Mouse (Mus musculus) C2C12 (cell line): ENCODE results near the gene Tns2.

Source experiments
- CEBPB ChIP-seq: IDR thresholded peaks from one replicate; pipeline ENCODE4 v1.6.1; 2011; ENCODE audit warnings: low read depth, mild to moderate bottlenecking, control low read depth, moderate library complexity
- CTCF ChIP-seq: IDR thresholded peaks from one replicate; pipeline ENCODE4 v1.5.1; 2011; ENCODE audit not compliant: control insufficient read depth, insufficient read depth, insufficient read length
- FOSL1 ChIP-seq: IDR thresholded peaks from one replicate; pipeline ENCODE4 v1.8.0; 2011; ENCODE audit warnings: mild to moderate bottlenecking, low read length; ENCODE audit not compliant: poor library complexity, insufficient read depth, severe bottlenecking
- MAX ChIP-seq: IDR thresholded peaks from one replicate; pipeline ENCODE4 v1.6.1; 2011; ENCODE audit warnings: mild to moderate bottlenecking, control low read depth
- MYOD1 ChIP-seq: IDR thresholded peaks from one replicate; pipeline ENCODE4 v1.6.1; 2011; ENCODE audit warnings: low read depth; ENCODE audit not compliant: control insufficient read depth, insufficient read length
- MYOG ChIP-seq: IDR thresholded peaks from one replicate; pipeline ENCODE4 v1.6.1; 2011; ENCODE audit not compliant: control insufficient read depth, insufficient read length; ENCODE audit errors: extremely low read depth
- USF1 ChIP-seq: IDR thresholded peaks from one replicate; pipeline ENCODE4 v1.6.1; 2011; ENCODE audit warnings: low read depth, mild to moderate bottlenecking, control low read depth, moderate library complexity

DNA sequence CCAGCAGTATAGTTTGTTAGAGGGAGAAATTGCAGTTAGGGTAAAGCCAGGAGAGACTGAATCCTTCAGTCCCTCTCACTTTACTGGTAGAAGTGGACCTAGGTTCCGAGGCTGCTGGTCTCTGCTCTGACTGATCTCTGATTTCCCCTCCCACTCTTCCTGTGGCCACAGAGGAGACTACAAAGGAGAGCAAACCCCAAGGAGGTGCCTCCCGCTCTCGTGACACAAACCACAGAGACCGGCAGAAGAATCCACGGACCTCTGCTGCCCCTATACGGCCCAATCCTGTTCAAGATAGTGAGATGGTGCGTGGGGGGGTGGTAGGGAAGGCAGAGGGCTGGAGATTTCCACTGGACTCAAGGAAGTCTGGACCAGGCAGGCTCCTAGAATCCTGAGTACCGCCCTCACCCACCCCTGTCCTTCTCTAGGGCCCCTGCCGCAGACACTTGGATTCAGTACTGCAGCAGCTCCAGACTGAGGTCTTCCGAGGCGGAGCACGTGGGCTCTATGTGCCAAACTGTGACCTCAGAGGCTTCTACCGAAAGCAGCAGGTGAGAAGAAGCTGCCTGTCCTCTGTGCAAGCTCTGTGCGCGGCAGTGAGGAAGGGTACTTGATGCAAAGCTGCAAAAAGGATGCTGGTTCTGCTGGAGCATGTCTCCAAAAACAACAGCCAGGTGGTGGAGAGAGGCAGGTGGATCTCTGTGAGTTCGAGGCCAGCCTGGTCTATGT, 47.6 kb downstream of the Tns2 start:
- TF ChIP-seq USF1 (no peak), CTCF (no peak), MYOG (no peak), MYOD1 (no peak), MAX (no peak), FOSL1 (no peak), CEBPB (no peak)
